Mouse (Mus musculus) layer of hippocampus, adult 2 months (tissue): ENCODE results near the gene Gm20538. TPM values are rescaled to one million over a fixed set of nuclear protein-coding genes. Genes with fewer than 3 reads are reported as not detected.
A peak's percentile ranks its signal among the peaks of the same experiment; 100 is the strongest.

Experiments
- DNase-seq, 2 experiments: peaks; one replicate each; pipeline ENCODE4 v3.0.0; 2022; ENCODE audit warnings: low spot score in 2 of 2
- H3K27ac ChIP-seq: fragments of 200-600 bp; 2 replicates; pipeline ENCODE4 v1.8.1; 2022
- H3K4me3 ChIP-seq: fragments of 200-600 bp; 2 replicates; pipeline ENCODE4 v1.8.1; 2022; ENCODE audit warnings: mild to moderate bottlenecking
- CTCF ChIP-seq: fragments of 200-600 bp; conservative IDR thresholded peaks from 2 replicates; pipeline ENCODE4 v1.8.1; 2022; ENCODE audit warnings: antibody characterized with exemption, mild to moderate bottlenecking, moderate library complexity
- total RNA-seq, 2 experiments: library from RNA; stranded (reverse); gene quantifications; 2 replicates each; pipeline ENCODE4 v1.2.3; 2021

Gene Gm20538
- total RNA-seq, 2 experiments from 2014 or later = not detected

- H3K4me3 ChIP-seq = no peak overlapping the region
- TF ChIP-seq CTCF = no peak
- DNase-seq = no peak
- H3K27ac ChIP-seq = no peak overlapping the region
These were observed 36.9 kb downstream of the Gm20538 start for GRCm38 (mm10) chr19:44515769-44516168.

GRCm38 (mm10) chr19:44514521-44515451, 37.8 kb downstream of the Gm20538 start:
- peak; percentile 10; the same call in 1 of the 2 replicates for TF ChIP-seq CTCF
- no peak overlapping the region for H3K4me3 ChIP-seq
- H3K27ac ChIP-seq = no peak overlapping the region
- no peak for DNase-seq

- no peak for DNase-seq
- TF ChIP-seq CTCF = no peak
- H3K27ac ChIP-seq = no peak overlapping the region
These were observed 38.6 kb downstream of the Gm20538 start for GRCm38 (mm10) chr19:44513921-44514482.

GRCm38 (mm10) chr19:44513054-44513833, 39.4 kb downstream of the Gm20538 start:
- H3K27ac ChIP-seq = no peak overlapping the region
- no peak for DNase-seq
- no peak overlapping the region for H3K4me3 ChIP-seq
- no peak for TF ChIP-seq CTCF

More at GRCm38 (mm10) chr19:44513921-44514482, 38.6 kb downstream of the Gm20538 start:
- H3K4me3 ChIP-seq = no peak overlapping the region

GRCm38 (mm10) chr19:44512601-44513000, 40.0 kb downstream of the Gm20538 start:
- DNase-seq = no peak
- no peak for TF ChIP-seq CTCF
- Histone ChIP-seq H3K27ac (no peak overlapping the region), H3K4me3 (no peak overlapping the region)

- H3K4me3 ChIP-seq = peak overlapping the region; percentile 46
- TF ChIP-seq CTCF = peak; percentile 45
- no peak for DNase-seq
- H3K27ac ChIP-seq = no peak overlapping the region
These were observed 41.0 kb downstream of the Gm20538 start for GRCm38 (mm10) chr19:44511451-44512231.

- TF ChIP-seq CTCF = no peak
- H3K27ac ChIP-seq = no peak overlapping the region
- H3K4me3 ChIP-seq = no peak overlapping the region
- no peak for DNase-seq
These were observed 42.0 kb downstream of the Gm20538 start for GRCm38 (mm10) chr19:44510534-44511175.

- no peak for DNase-seq
- TF ChIP-seq CTCF = no peak
These were observed 49.9 kb downstream of the Gm20538 start for GRCm38 (mm10) chr19:44502741-44503140.

GRCm38 (mm10) chr19:44501925-44502324, 50.7 kb downstream of the Gm20538 start:
- no peak overlapping the region for H3K27ac ChIP-seq
- DNase-seq = no peak
- TF ChIP-seq CTCF = no peak
- H3K4me3 ChIP-seq = no peak overlapping the region

More at GRCm38 (mm10) chr19:44502741-44503140, 49.9 kb downstream of the Gm20538 start:
- Histone ChIP-seq H3K27ac (no peak overlapping the region), H3K4me3 (no peak overlapping the region)

GRCm38 (mm10) chr19:44500240-44500639, 52.4 kb downstream of the Gm20538 start:
- Histone ChIP-seq H3K27ac (no peak overlapping the region), H3K4me3 (no peak overlapping the region)
- no peak for TF ChIP-seq CTCF
- DNase-seq = no peak

- H3K27ac ChIP-seq = no peak overlapping the region
- DNase-seq = no peak
- TF ChIP-seq CTCF = no peak
- no peak overlapping the region for H3K4me3 ChIP-seq
These were observed 53.7 kb downstream of the Gm20538 start for GRCm38 (mm10) chr19:44498936-44499335.

GRCm38 (mm10) chr19:44496941-44497340, 55.7 kb downstream of the Gm20538 start:
- no peak for DNase-seq
- no peak for TF ChIP-seq CTCF
- no peak overlapping the region for H3K4me3 ChIP-seq
- no peak overlapping the region for H3K27ac ChIP-seq
